ENCODE assay signal across 28 mouse cellular contexts in the genomic region with DNA sequence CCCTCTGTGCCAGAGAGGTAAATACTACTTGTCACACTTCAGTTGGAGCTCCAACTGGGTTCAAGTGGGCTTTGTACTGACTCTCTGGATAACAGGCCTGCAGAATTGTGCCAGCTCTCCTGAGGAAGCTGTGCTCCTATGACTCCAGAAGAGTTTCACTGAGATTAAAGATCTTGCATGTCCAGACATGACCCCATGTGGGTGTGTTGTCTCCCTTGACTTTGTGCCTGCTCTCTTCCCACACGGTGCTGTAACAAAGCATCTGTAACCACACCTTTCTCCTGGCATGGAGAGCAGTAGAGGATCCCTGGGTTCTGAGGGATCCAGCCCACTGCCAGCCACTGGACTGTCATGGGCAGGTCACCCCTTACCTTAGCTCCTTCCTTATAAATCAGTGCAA.
DNase-seq lines count a peak whose midpoint lies in the region; ATAC-seq and TF ChIP-seq lines count a peak whose summit lies in the region.
"Had no signal": no experiment of that assay in that cellular context is flagged by ENCODE, and none has a peak within 500 bp of the region (broad histone marks: within the 10 kb centered on the region; RNA-seq: fewer than 3 reads in every experiment).

No protein-coding gene starts in this region.

- no peak for ATAC-seq in limb, embryonic 15.5 days (ENCODE audit: insufficient number of reproducible peaks, low FRiP score, low TSS enrichment, low read depth)
- ATAC-seq in forebrain, embryonic 15.5 days (replicated peaks) = no peak
- ATAC-seq in CD4-positive, CD25-positive, alpha-beta regulatory T cell, adult 4 months = no peak
- ATAC-seq: forebrain, embryonic 14.5 days; hindbrain, postnatal 0 days; intestine, embryonic 15.5 days had no signal

- peaks cover 36% of the 10 kb centered on the region for H3K36me3 ChIP-seq in limb, embryonic 15.5 days
- H3K36me3 ChIP-seq in forebrain, embryonic 15.5 days = peaks cover 56% of the 10 kb centered on the region

- DNase-seq in layer of hippocampus, adult 2 months (ENCODE audit: low spot score in 2 of 2) = no peak
- no peak for DNase-seq in layer of hippocampus, postnatal 25 days (ENCODE audit: extremely low spot score in 1 of 2, low spot score in 1 of 2)
- peak; percentile 15 for DNase-seq in ES-CJ7 (ENCODE audit: low read depth, low spot score)
- DNase-seq in ZHBTc4 (ENCODE audit: low read depth, low spot score) = peak; percentile 56
- DNase-seq: adrenal gland, postnatal 25 days; cerebellum, adult 11-12 months; cerebellum, adult 9-11 months; embryo, embryonic 11 days; gastrocnemius, postnatal 25 days; heart, postnatal 10 days; kidney, adult 8-10 months; kidney, postnatal 10 days; layer of hippocampus, adult 9-11 months; liver, embryonic 13.5 days; lung, adult 2 months; midbrain, embryonic 14.5 days; right cerebral cortex, postnatal 25 days; thymus, postnatal 14 days had no signal

- H3K9ac ChIP-seq in limb, embryonic 15.5 days = no peak overlapping the region
- no peak overlapping the region for H3K9ac ChIP-seq in forebrain, embryonic 15.5 days (replicated peaks)
- H3K9ac ChIP-seq: heart, embryonic 13.5 days; intestine, embryonic 15.5 days; liver, embryonic 13.5 days; neural tube, embryonic 15.5 days; stomach, embryonic 15.5 days had no signal

- H3K4me3 ChIP-seq in layer of hippocampus, adult 2 months = no peak overlapping the region
- no peak overlapping the region for H3K4me3 ChIP-seq in limb, embryonic 15.5 days
- H3K4me3 ChIP-seq in forebrain, embryonic 15.5 days = no peak overlapping the region
- H3K4me3 ChIP-seq: heart, embryonic 13.5 days; intestine, embryonic 15.5 days; liver, embryonic 13.5 days; neural tube, embryonic 15.5 days; stomach, embryonic 15.5 days had no signal

- H3K9me3 ChIP-seq in limb, embryonic 15.5 days = no peaks in the 10 kb centered on the region
- H3K9me3 ChIP-seq in forebrain, embryonic 15.5 days = no peaks in the 10 kb centered on the region
- H3K9me3 ChIP-seq: heart, embryonic 13.5 days; intestine, embryonic 15.5 days; liver, embryonic 13.5 days; neural tube, embryonic 15.5 days; stomach, embryonic 15.5 days had no signal

- 0 out of 2 replicates have a peak overlapping the region, but pooled peaks have one; percentile 16 for H3K27ac ChIP-seq in layer of hippocampus, adult 2 months
- H3K27ac ChIP-seq in limb, embryonic 15.5 days = 0 out of 2 replicates have a peak overlapping the region, but pooled peaks have one; percentile 7
- no peak overlapping the region for H3K27ac ChIP-seq in forebrain, embryonic 15.5 days (replicated peaks)
- H3K27ac ChIP-seq: heart, embryonic 13.5 days; hindbrain, postnatal 0 days; intestine, embryonic 15.5 days; liver, embryonic 13.5 days; macrophage; stomach, embryonic 15.5 days had no signal

- no peaks in the 10 kb centered on the region for H3K4me1 ChIP-seq in limb, embryonic 15.5 days
- H3K4me1 ChIP-seq in forebrain, embryonic 15.5 days = peaks cover 6% of the 10 kb centered on the region; the same call in 1 of the 2 replicates
- H3K4me1 ChIP-seq: heart, embryonic 13.5 days; intestine, embryonic 15.5 days; liver, embryonic 13.5 days; neural tube, embryonic 15.5 days; stomach, embryonic 15.5 days had no signal

- no peak overlapping the region for H3K4me2 ChIP-seq in limb, embryonic 15.5 days
- H3K4me2 ChIP-seq in forebrain, embryonic 15.5 days (replicated peaks) = no peak overlapping the region
- H3K4me2 ChIP-seq: heart, embryonic 13.5 days; intestine, embryonic 15.5 days; liver, embryonic 13.5 days; neural tube, embryonic 15.5 days; stomach, embryonic 15.5 days had no signal

- TF ChIP-seq CTCF in layer of hippocampus, adult 2 months (conservative IDR thresholded peaks at IDR 0.05) = no peak

- WGBS in limb, embryonic 15.5 days = 90% methylated on average over 1 of the region's 1 CpGs
- WGBS in forebrain, embryonic 15.5 days = 89% methylated on average over 1 of the region's 1 CpGs

- H3K27me3 ChIP-seq in limb, embryonic 15.5 days = no peaks in the 10 kb centered on the region
- no peaks in the 10 kb centered on the region for H3K27me3 ChIP-seq in forebrain, embryonic 15.5 days
- H3K27me3 ChIP-seq: heart, embryonic 13.5 days; intestine, embryonic 15.5 days; liver, embryonic 13.5 days; neural tube, embryonic 15.5 days; stomach, embryonic 15.5 days had no signal

Comparison
In these comparisons a context has a peak if more than half of its experiments do, and no peak if none do; other contexts are left out.
1. DNase-seq: peak in ES-CJ7 (single experiment) and ZHBTc4 (single experiment); none in layer of hippocampus, adult 2 months (0 of 2) and layer of hippocampus, postnatal 25 days (0 of 2).